Mouse (Mus musculus) embryonic fibroblast, embryonic 13.5 days (primary cell): ENCODE measurements around the gene Hspa1a.
"Not testable (repeated sequence)": the region's sequence is repeated elsewhere in the genome, so short reads cannot be mapped to it uniquely, and the experiment has no call there.

ENCODE experiments used
- CTCF ChIP-seq: IDR thresholded peaks from 2 replicates; pipeline ENCODE4 v1.5.1; 2011; ENCODE audit warnings: mild to moderate bottlenecking, control low read depth, low read length, moderate library complexity, borderline replicate concordance; ENCODE audit not compliant: insufficient read depth
- POLR2A ChIP-seq: IDR thresholded peaks from 2 replicates; pipeline ENCODE4 v1.6.1; 2011; ENCODE audit warnings: low read depth, mild to moderate bottlenecking, control low read depth, low read length, moderate library complexity

GRCm38 (mm10) chr17:34957966-34958365 is 14.0 kb downstream of the Hspa1a start:
- not testable (repeated sequence) for TF ChIP-seq CTCF, POLR2A
